Mouse (Mus musculus) testis, postnatal 14 days (tissue): ENCODE measurements at regions not wholly inside any gene's neighbourhood (a gene's known extent, or its start where the extent isn't known, plus 50 kb on each side); places are given as distances from the start of the nearest gene placed in this dataset.

Experiments
- DNase-seq: peaks from one replicate; pipeline ENCODE4 v3.0.0; 2021; ENCODE audit warnings: low spot score

- DNase-seq = peak; percentile 7
Observed at GRCm38 (mm10) chr16:27586307-27586706, 197.6 kb downstream of the Ccdc50 start.

DNA sequence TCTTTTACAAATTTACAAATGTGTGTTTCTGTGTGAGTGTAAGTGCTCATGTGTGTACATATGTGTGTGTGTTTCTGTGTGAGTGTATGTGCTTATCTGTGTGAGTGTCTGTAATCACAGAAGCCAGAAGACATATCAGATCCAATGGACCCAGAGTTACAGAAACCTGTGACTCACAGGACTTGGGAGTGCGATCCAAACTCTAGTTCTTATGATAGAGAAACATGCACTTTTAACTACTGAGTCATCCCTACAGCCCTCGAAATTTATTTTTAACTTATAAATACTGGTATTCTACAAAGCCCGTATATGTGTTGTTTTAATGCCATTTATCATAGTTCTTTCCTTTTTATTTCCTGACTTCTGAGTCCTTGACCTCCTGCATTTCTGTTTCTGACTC is 220.7 kb downstream of the Ccdc50 start:
- no peak for DNase-seq

GRCm38 (mm10) chr16:27641306-27641705 is 252.6 kb downstream of the Ccdc50 start:
- DNase-seq = no peak

DNA sequence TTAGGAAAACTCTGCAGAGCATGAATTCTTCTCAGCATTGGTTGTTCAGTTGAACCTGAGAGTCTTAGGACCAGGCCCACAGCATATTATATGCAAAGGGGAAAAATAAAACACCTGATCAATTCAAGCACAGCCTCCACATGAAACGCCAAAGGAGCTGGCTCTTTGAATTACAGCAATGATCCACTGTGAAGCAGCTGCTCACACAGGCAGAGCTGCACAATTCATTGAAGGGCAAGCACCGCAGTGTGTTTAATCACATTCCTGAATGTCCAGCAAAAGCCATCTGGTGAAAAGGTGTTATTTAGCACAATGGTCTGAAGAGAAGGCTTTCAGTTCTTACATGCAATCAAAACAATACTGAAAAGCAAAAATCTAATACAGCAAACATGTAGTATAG is 289.6 kb downstream of the Ccdc50 start:
- no peak for DNase-seq

GRCm38 (mm10) chr16:27682926-27683325 is 294.3 kb downstream of the Ccdc50 start:
- DNase-seq = no peak

DNA sequence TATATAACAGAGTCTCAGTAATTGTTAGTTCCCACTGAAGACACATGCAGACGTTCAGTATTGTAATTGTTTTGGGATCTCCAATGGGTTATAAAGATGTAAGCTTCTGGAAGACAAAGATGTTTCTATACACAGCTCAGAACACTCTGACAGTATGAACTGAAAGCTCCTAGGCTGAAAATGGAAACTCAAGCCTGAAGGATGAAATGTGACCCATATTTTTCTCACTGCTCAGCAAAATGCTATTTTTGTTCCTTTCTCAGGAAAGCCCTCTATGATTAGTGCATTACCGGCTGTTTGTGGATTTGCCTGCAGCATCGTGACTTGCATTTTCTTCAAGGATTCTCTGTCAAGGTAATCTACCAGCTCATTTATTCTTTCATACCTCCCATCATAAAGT is 295.2 kb downstream of the Ccdc50 start:
- no peak for DNase-seq

DNA sequence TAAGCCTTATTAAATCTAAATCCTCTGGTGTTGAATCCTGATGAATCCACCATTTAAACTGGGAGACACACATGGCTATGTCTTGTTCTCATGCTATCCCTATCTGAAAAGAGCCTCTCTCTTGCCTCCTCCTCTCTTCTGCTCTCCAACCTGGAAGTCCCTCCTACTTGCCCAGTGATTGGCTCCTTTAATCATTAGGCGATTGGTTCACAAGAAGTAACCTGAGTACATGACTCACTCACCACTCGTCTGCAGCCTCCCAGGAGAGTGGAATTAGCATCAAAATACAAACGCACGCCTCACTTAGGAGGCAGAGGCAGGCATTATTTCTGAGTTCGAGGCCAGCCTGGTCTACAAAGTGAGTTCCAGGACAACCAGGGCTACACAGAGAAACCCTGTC is 321.3 kb downstream of the Ccdc50 start:
- no peak for DNase-seq

DNA sequence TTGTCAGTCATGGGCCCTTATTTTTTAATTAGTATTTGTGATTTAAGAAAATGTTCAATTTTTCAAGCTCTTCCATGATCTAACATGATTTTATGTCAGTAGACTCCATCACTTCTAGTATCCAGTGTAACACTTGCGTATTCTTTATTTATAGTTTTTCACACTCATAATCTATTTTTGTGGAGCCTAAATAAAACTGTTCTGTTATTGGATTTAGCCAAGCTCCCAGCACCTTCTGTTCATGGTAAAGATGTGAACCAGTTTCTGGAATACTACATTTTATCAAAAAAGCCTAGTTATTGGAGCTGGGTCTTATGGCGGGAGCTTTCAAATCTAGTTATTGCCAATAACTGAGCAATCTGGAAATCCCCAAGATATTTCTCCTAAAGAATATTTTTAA is 334.8 kb downstream of the Ccdc50 start:
- DNase-seq = no peak
